Mouse (Mus musculus): ENCODE data around the gene Slc2a6. TPM values are rescaled to one million over a fixed set of nuclear protein-coding genes. Genes with fewer than 3 reads are reported as not detected.
A peak's percentile ranks its signal among the peaks of the same experiment; 100 is the strongest.

The Slc2a6 gene
- polyA plus RNA-seq, 1 experiment from 2014 or later: 21.6 TPM

DNA sequence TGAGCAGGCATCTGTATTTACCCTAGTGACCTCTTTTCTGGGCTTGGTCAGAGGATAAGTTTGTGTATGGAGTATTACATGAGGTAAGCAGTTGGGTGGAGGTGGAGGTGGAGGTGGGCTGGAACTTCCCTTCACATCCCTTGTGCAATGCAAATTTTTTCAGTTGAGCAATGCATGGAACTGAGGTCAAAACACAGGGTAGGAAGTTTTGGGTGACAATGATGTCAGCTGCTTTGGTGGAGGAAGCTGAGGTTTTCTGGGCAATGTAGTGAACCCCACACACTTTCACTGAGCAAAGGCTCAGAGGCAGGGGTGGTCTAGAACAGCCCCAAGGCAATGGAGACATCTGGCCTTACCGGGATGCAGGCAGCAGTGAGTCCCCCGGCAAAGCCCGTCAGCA lies 2.3 kb downstream of the Slc2a6 start:
- Histone ChIP-seq H3K27ac (ENCODE audit: low read depth, low read length) (no peak overlapping the region), H3K4me2 (ENCODE audit: low read length) (no peak overlapping the region), H3K36me3 (ENCODE audit: control insufficient read depth, insufficient read depth, low read length) (peaks cover 3% of the 10 kb centered on the region; the same call in 1 of the 2 replicates), H3K9me3 (ENCODE audit: control insufficient read depth, low read length) (no peaks in the 10 kb centered on the region), H3K9ac (ENCODE audit: low read depth, low read length) (no peak overlapping the region), H3K27me3 (replicated peaks; ENCODE audit: control insufficient read depth, insufficient read depth, low read length) (no peaks in the 10 kb centered on the region), H3K4me3 (ENCODE audit: low read length) (no peak overlapping the region), H3K4me1 (ENCODE audit: control insufficient read depth, insufficient read depth, low read depth, low read length) (peaks cover 11% of the 10 kb centered on the region)
- WGBS: 84% methylated on average over 3 of the region's 3 CpGs
- no peak for ATAC-seq

- 82% methylated on average over 14 of the region's 14 CpGs for WGBS
- ATAC-seq: no peak
These were observed 3.7 kb downstream of the Slc2a6 start for GRCm38 (mm10) chr2:27024136-27024535.

GRCm38 (mm10) chr2:27022612-27023011 lies 5.2 kb downstream of the Slc2a6 start:
- no peaks in the 10 kb centered on the region for H3K9me3 ChIP-seq (ENCODE audit: control insufficient read depth, low read length)
- H3K27me3 ChIP-seq (replicated peaks; ENCODE audit: control insufficient read depth, insufficient read depth, low read length): no peaks in the 10 kb centered on the region
- H3K9ac ChIP-seq (ENCODE audit: low read depth, low read length): peak overlapping the region; percentile 30; the same call in 1 of the 2 replicates
- no peak for ATAC-seq
- peaks cover 7% of the 10 kb centered on the region; the same call in 1 of the 2 replicates for H3K4me1 ChIP-seq (ENCODE audit: control insufficient read depth, insufficient read depth, low read depth, low read length)
- H3K4me3 ChIP-seq (ENCODE audit: low read length): no peak overlapping the region
- no peak overlapping the region for H3K4me2 ChIP-seq (ENCODE audit: low read length)
- H3K27ac ChIP-seq (ENCODE audit: low read depth, low read length): no peak overlapping the region
- WGBS: 75% methylated on average over 6 of the region's 6 CpGs
- peaks cover 15% of the 10 kb centered on the region for H3K36me3 ChIP-seq (ENCODE audit: control insufficient read depth, insufficient read depth, low read length)

More at GRCm38 (mm10) chr2:27024136-27024535, 3.7 kb downstream of the Slc2a6 start:
- Histone ChIP-seq H3K36me3 (ENCODE audit: control insufficient read depth, insufficient read depth, low read length) (peaks cover 5% of the 10 kb centered on the region; the same call in 1 of the 2 replicates), H3K27me3 (replicated peaks; ENCODE audit: control insufficient read depth, insufficient read depth, low read length) (no peaks in the 10 kb centered on the region), H3K9ac (ENCODE audit: low read depth, low read length) (no peak overlapping the region; the same call in 1 of the 2 replicates), H3K4me2 (ENCODE audit: low read length) (no peak overlapping the region), H3K27ac (ENCODE audit: low read depth, low read length) (no peak overlapping the region), H3K4me3 (ENCODE audit: low read length) (no peak overlapping the region), H3K9me3 (ENCODE audit: control insufficient read depth, low read length) (no peaks in the 10 kb centered on the region), H3K4me1 (ENCODE audit: control insufficient read depth, insufficient read depth, low read depth, low read length) (peaks cover 11% of the 10 kb centered on the region)

GRCm38 (mm10) chr2:27021103-27021502 lies 6.7 kb downstream of the Slc2a6 start:
- no peaks in the 10 kb centered on the region for H3K9me3 ChIP-seq (ENCODE audit: control insufficient read depth, low read length)
- no peak for ATAC-seq
- 0 out of 2 replicates have a peak overlapping the region, but pooled peaks have one; percentile 23 for H3K27ac ChIP-seq (ENCODE audit: low read depth, low read length)

DNA sequence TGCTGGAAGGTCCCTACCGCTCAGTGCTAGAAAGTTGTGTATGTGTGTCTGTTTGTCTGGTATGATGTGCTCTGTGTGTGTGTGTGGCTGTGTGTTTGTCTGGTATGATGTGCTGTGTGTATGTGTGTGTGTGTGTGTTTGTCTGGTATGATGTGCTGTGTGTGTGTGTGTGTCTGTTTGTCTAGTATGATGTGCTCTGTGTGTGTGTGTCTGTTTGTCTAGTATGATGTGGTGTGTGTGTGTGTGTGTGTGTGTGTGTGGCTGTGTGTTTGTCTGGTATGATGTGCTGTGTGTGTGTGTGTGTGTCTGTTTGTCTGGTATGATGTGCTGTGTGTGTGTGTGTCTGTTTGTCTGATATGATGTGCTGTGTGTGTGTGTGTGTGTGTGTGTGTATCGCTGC lies 8.3 kb downstream of the Slc2a6 start:
- no peak overlapping the region for H3K27ac ChIP-seq (ENCODE audit: low read depth, low read length)
- no peaks in the 10 kb centered on the region for H3K27me3 ChIP-seq (replicated peaks; ENCODE audit: control insufficient read depth, insufficient read depth, low read length)
- H3K9me3 ChIP-seq (ENCODE audit: control insufficient read depth, low read length): no peaks in the 10 kb centered on the region
- H3K4me3 ChIP-seq (ENCODE audit: low read length): no peak overlapping the region
- H3K9ac ChIP-seq (ENCODE audit: low read depth, low read length): no peak overlapping the region
- H3K36me3 ChIP-seq (ENCODE audit: control insufficient read depth, insufficient read depth, low read length): peaks cover 34% of the 10 kb centered on the region
- no peak overlapping the region for H3K4me2 ChIP-seq (ENCODE audit: low read length)
- 97% methylated on average over 2 of the region's 2 CpGs for WGBS
- no peak for ATAC-seq
- H3K4me1 ChIP-seq (ENCODE audit: control insufficient read depth, insufficient read depth, low read depth, low read length): no peaks in the 10 kb centered on the region

More at GRCm38 (mm10) chr2:27021103-27021502, 6.7 kb downstream of the Slc2a6 start:
- Histone ChIP-seq H3K4me1 (ENCODE audit: control insufficient read depth, insufficient read depth, low read depth, low read length) (no peaks in the 10 kb centered on the region), H3K9ac (ENCODE audit: low read depth, low read length) (no peak overlapping the region), H3K4me2 (ENCODE audit: low read length) (no peak overlapping the region), H3K27me3 (replicated peaks; ENCODE audit: control insufficient read depth, insufficient read depth, low read length) (no peaks in the 10 kb centered on the region), H3K36me3 (ENCODE audit: control insufficient read depth, insufficient read depth, low read length) (peaks cover 19% of the 10 kb centered on the region), H3K4me3 (ENCODE audit: low read length) (no peak overlapping the region)
- WGBS: 79% methylated on average over 1 of the region's 1 CpGs

GRCm38 (mm10) chr2:27017802-27018201 lies 10.0 kb downstream of the Slc2a6 start:
- Histone ChIP-seq H3K4me2 (ENCODE audit: low read length) (no peak overlapping the region), H3K27ac (ENCODE audit: low read depth, low read length) (no peak overlapping the region), H3K4me3 (ENCODE audit: low read length) (no peak overlapping the region), H3K9me3 (ENCODE audit: control insufficient read depth, low read length) (no peaks in the 10 kb centered on the region), H3K36me3 (ENCODE audit: control insufficient read depth, insufficient read depth, low read length) (peaks cover 43% of the 10 kb centered on the region), H3K4me1 (ENCODE audit: control insufficient read depth, insufficient read depth, low read depth, low read length) (no peaks in the 10 kb centered on the region), H3K27me3 (replicated peaks; ENCODE audit: control insufficient read depth, insufficient read depth, low read length) (no peaks in the 10 kb centered on the region), H3K9ac (ENCODE audit: low read depth, low read length) (no peak overlapping the region)
- 54% methylated on average over 5 of the region's 5 CpGs for WGBS
- peak; percentile 37; the same call in 1 of the 2 replicates for ATAC-seq

- H3K27me3 ChIP-seq (replicated peaks; ENCODE audit: control insufficient read depth, insufficient read depth, low read length): no peaks in the 10 kb centered on the region
- H3K4me3 ChIP-seq (ENCODE audit: low read length): peak within 1 kb of the TSS; percentile 76
- peak within 1 kb of the TSS; percentile 91 for H3K9ac ChIP-seq (ENCODE audit: low read depth, low read length)
- peak within 1 kb of the TSS; percentile 95 for H3K4me2 ChIP-seq (ENCODE audit: low read length)
- WGBS: under 1% methylated on average over 37 of the region's 43 CpGs
- H3K27ac ChIP-seq (ENCODE audit: low read depth, low read length): peak within 1 kb of the TSS; percentile 88
- ATAC-seq: peak; percentile 97
- peaks cover 23% of the 10 kb centered on the region for H3K4me1 ChIP-seq (ENCODE audit: control insufficient read depth, insufficient read depth, low read depth, low read length)
- peaks cover 11% of the 10 kb centered on the region for H3K36me3 ChIP-seq (ENCODE audit: control insufficient read depth, insufficient read depth, low read length)
- H3K9me3 ChIP-seq (ENCODE audit: control insufficient read depth, low read length): no peaks in the 10 kb centered on the region
These were observed 18.0 kb downstream of the Slc2a6 start, which contains the start of gene Cacfd1 for GRCm38 (mm10) chr2:27009714-27010244. Cacfd1 (plus strand) TSS chr2:27009926.

DNA sequence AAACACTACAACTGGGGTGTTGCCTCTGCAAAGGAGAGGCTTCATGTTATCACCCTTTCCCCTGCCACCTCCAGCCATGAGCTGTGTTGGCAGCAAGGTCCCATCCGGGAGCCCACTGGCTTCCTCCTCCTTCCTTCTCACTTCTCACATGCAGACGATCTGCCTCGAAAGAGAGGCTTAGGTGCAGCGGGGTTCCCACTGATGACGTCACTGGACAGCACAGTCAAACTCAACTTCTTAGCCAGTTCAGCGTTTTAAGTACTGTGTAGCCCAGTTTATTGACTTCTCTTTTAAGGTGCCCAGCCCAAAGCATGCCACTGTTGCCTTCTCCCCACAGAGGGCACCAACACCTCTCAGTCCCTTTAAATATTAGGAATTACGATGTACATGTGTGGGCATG lies 20.1 kb downstream of the Slc2a6 start:
- Histone ChIP-seq H3K4me3 (ENCODE audit: low read length) (no peak overlapping the region), H3K27me3 (replicated peaks; ENCODE audit: control insufficient read depth, insufficient read depth, low read length) (no peaks in the 10 kb centered on the region), H3K9me3 (ENCODE audit: control insufficient read depth, low read length) (no peaks in the 10 kb centered on the region), H3K27ac (ENCODE audit: low read depth, low read length) (no peak overlapping the region), H3K36me3 (ENCODE audit: control insufficient read depth, insufficient read depth, low read length) (no peaks in the 10 kb centered on the region), H3K4me2 (ENCODE audit: low read length) (no peak overlapping the region), H3K9ac (ENCODE audit: low read depth, low read length) (no peak overlapping the region), H3K4me1 (ENCODE audit: control insufficient read depth, insufficient read depth, low read depth, low read length) (peaks cover 23% of the 10 kb centered on the region)
- WGBS: 76% methylated on average over 7 of the region's 7 CpGs
- no peak for ATAC-seq

- no peak overlapping the region for H3K4me2 ChIP-seq (ENCODE audit: low read length)
- no peak overlapping the region for H3K27ac ChIP-seq (ENCODE audit: low read depth, low read length)
- no peaks in the 10 kb centered on the region for H3K9me3 ChIP-seq (ENCODE audit: control insufficient read depth, low read length)
- H3K36me3 ChIP-seq (ENCODE audit: control insufficient read depth, insufficient read depth, low read length): no peaks in the 10 kb centered on the region
- no peak overlapping the region for H3K9ac ChIP-seq (ENCODE audit: low read depth, low read length)
- ATAC-seq: no peak
- no peaks in the 10 kb centered on the region for H3K27me3 ChIP-seq (replicated peaks; ENCODE audit: control insufficient read depth, insufficient read depth, low read length)
- peaks cover 16% of the 10 kb centered on the region for H3K4me1 ChIP-seq (ENCODE audit: control insufficient read depth, insufficient read depth, low read depth, low read length)
- no peak overlapping the region for H3K4me3 ChIP-seq (ENCODE audit: low read length)
- 63% methylated on average over 4 of the region's 4 CpGs for WGBS
These were observed 21.5 kb downstream of the Slc2a6 start for GRCm38 (mm10) chr2:27006255-27006654.

Data from hindbrain, embryonic 16.5 days (tissue).